Mouse (Mus musculus): Measurements from ENCODE around the gene Ddx46.

The Ddx46 gene

DNA sequence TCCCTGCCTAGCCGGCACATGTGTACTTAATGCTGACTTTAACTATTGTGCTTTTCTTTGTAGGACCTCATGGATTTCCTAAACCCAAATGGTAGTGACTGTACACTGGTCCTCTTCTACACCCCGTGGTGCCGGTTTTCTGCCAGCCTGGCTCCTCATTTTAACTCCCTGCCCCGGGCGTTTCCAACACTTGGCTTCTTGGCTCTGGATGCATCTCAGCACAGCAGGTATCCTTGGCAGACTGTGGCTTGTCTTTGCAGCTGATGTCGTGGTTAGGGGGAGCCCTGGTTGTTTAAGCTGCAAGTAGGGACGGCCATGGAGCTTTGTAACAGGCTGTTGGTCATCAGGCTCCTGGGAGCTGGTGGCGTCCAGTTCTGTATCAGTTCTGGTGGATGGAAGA is 86.7 kb downstream of the Ddx46 start:
- no peak for DNase-seq (ENCODE audit: low spot score in 2 of 2)

DNA sequence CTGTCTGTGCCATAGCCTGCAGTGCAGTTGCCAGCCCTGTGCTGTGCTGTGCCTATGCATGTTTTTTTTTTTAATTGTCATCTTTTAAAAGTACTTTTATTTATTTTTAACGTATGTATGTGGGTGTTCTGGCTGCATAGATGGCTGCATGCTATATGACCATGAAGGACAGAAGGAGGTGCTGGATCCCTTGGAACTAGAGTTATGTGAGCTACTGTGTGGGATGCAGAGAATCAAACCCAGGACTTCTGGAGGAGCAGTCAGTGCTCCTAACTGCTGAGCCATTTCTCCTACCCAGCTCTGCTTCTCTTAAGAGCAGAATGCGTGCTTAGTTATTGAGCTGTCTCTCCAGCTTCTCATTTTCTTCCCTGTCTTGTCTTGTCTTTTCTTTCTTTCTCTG is 87.2 kb downstream of the Ddx46 start:
- DNase-seq (ENCODE audit: low spot score in 2 of 2) = no peak

DNA sequence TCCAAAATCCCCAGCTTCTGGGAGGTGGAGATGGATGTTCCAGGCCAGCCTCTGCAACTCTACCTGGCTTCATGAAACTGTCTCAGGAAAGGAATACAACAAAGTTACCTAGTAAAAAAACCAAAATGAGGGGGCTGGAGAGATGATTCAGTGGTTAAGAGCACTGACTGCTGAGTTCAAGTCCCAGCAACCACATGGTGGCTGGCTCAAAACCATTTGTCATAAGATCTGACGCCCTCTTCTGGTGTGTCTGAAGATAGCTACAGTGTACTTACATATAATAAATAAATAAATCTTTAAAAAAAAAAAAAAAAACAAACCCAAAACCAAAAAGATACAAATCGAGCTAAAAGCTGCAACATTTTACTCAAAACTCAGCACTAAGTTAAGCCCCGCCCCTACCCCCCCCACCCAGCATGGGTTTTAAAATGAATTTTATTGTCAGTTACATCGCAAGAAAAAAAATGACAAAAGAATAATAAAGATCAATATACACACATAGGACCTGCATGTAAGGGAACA is 91.8 kb downstream of the Ddx46 start:
- DNase-seq (ENCODE audit: low spot score in 2 of 2) = no peak

DNA sequence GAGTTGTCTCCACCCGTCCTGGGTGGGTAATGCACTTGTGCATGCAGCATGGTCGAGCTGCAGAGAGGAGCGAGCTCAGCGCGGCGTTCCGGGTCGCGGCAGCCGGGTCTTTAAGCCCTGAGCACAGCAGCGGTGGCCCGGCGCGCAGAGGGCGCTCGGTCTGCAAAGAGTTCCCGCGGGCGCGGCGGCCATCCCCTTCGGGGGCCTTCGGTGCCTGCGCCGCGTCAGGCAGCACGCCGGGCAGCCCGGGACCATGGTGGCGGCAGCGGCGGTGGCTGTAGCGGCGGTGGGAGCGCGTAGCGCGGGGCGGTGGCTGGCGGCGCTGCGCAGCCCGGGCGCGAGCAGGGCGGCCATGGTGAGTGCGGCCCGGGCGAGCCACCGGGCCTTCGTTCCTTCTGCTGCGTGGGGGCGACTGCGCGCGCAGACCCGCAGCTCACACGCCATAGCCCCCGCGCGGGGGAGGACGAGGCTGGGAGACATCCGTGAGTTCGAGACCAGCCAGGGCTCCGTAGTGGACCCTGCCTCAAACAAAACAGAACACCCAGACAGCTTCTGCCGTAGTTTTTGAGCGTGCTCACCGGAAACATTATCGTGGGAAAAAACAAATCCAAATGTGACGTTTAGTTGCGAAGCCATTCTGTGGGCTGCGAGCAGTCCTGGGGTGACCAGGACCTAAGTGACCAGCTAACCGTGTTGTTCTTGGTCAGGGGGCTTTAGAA is 92.5 kb downstream of the Ddx46 start, which contains the start of gene Pcbd2:
Pcbd2 (plus strand) TSS at position 249 of the 719 bp plus-strand sequence.
- peak; percentile 76 to 86 for DNase-seq (ENCODE audit: low spot score in 2 of 2)

DNA sequence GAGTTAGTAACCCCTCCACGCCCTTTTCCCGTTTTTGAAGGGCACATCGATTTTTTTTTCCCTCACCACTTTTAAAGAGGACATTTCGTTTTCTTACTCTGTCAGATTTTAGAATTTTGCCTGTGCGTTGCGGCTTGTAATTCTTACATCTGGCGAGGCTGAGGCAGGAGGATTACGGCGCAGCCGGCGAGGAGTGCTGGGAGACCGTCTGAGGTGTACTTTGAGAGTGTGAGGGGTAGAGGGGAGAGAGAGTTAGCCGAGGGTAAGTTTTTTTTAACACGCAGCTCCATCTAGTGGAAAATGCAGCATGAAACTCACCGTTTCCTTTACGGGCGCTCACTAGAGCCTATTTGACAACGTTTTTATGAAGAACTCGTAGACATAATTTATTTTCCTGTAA is 93.0 kb downstream of the Ddx46 start:
- DNase-seq (ENCODE audit: low spot score in 2 of 2) = peak; percentile 59 to 61

DNA sequence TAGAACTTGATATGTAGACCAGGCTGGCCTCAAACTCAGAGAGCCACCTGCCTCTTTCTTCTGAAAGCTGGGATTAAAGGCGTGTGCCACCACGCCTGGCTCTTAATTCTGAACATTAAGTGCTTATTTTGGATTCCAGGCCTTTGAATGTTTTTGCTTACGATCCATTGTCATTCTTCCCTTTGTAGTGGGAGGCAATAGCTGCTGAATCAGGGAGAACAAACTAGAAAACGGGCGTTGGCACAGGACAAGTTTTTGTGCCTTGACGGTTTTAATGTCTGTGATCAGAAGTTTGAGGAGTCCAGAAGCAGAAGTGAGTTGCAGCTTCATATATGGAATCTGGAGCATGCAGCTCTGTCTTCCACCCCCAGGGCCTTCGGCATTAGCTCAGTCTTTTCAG is 95.9 kb downstream of the Ddx46 start:
- DNase-seq (ENCODE audit: low spot score in 2 of 2) = no peak

All from urinary bladder, postnatal 36 days (tissue).